Mouse (Mus musculus): ENCODE results near the gene Tmem164. TPM values are rescaled to one million over a fixed set of nuclear protein-coding genes. Genes with fewer than 3 reads are reported as not detected.

Gene Tmem164
- polyA plus RNA-seq, 1 experiment from 2014 or later = 28.0 TPM

DNA sequence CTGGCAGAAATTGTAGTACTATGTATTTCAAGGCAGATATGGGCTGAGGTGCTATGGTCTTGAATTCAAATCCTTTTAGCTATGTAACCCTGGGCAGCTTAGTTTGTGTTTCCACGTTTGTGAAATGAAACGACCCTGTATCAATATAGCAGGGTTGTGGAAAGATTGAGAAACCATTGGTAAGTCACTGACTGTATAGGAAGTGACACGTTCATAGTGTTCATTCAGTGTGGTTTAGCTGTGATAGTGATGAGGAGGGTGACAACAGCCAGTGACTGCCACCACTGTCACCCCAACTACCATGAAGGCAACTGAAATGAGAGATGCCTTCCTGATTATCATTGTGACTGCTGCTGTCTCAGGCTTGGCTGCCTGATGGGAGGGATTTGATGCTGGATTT is 13.7 kb downstream of the Tmem164 start:
- Histone ChIP-seq H3K4me2 (no peak overlapping the region), H3K4me1 (no peaks in the 10 kb centered on the region), H3K4me3 (no peak overlapping the region), H3K9me3 (replicated peaks) (no peaks in the 10 kb centered on the region), H3K27ac (no peak overlapping the region), H3K27me3 (no peaks in the 10 kb centered on the region), H3K9ac (no peak overlapping the region), H3K36me3 (ENCODE audit: poor library complexity, severe bottlenecking) (no peaks in the 10 kb centered on the region)
- WGBS = 77% methylated on average over 3 of the region's 3 CpGs
- ATAC-seq = no peak

- H3K27ac ChIP-seq = no peak overlapping the region
- no peaks in the 10 kb centered on the region for H3K36me3 ChIP-seq (ENCODE audit: poor library complexity, severe bottlenecking)
- H3K9me3 ChIP-seq (replicated peaks) = no peaks in the 10 kb centered on the region
- no peak overlapping the region for H3K9ac ChIP-seq
- WGBS = 67% methylated on average over 11 of the region's 11 CpGs
- no peaks in the 10 kb centered on the region for H3K27me3 ChIP-seq
- H3K4me1 ChIP-seq = no peaks in the 10 kb centered on the region
- no peak overlapping the region for H3K4me3 ChIP-seq
- no peak overlapping the region for H3K4me2 ChIP-seq
- no peak for ATAC-seq
These were observed 15.6 kb downstream of the Tmem164 start for GRCm38 (mm10) chrX:142696789-142697188.

DNA sequence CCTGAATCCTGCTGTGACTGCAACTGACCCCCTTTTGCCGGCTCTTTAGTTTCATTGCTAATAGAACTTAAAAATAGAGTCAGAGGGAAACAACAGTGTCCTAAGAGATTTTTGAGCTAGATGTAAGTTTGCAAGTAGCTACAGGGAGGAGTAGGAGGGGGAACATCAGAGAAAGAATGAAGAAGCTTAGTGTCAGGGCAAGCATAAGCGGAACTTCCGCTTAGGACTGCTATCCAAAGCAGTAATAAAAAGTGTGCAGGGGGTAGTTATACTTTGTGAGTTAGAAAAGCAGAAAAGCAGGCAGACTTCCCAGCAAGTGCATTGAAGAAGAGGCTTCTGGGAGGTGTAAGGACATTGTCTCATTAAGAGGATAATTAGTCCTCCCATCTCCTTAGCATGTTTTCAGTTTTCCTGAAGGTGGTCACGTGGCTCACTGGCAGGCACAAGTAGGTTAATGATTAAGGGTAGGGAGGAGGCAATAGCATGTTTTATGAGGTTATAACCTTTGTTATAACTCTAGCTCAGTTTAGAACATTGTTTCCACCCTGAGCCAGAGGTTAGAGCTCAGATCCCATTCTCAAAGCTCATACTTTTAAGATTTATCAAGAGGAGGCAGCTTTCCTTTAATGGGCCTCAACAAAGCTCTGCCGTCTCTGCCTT is 16.5 kb downstream of the Tmem164 start:
- no peaks in the 10 kb centered on the region; the same call in 1 of the 2 replicates for H3K4me1 ChIP-seq
- H3K4me3 ChIP-seq = no peak overlapping the region
- H3K4me2 ChIP-seq = no peak overlapping the region
- no peak for ATAC-seq
- H3K27me3 ChIP-seq = no peaks in the 10 kb centered on the region
- no peaks in the 10 kb centered on the region for H3K36me3 ChIP-seq (ENCODE audit: poor library complexity, severe bottlenecking)
- H3K27ac ChIP-seq = no peak overlapping the region
- H3K9ac ChIP-seq = no peak overlapping the region
- no peaks in the 10 kb centered on the region for H3K9me3 ChIP-seq (replicated peaks)
- WGBS = 73% methylated on average over 5 of the region's 5 CpGs

DNA sequence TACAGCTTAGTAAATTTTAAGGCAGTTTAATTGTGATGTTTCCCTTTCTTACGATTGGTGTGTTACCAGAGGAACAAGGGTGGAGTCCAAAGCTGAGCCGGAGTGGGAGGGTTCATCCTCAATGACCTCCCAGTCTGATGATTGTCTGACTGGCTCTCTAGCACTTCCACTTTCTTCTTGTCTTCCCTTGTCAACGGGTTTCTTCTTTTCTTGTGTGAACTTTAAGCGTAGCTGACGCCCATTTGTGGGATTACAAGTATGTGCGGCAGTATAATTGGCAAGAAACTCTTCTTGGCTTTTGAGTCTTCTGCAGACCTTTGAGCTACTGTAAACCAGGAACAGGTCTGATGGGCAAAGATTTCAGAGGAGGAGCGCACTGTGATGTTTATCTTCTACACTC is 17.0 kb downstream of the Tmem164 start:
- Histone ChIP-seq H3K36me3 (ENCODE audit: poor library complexity, severe bottlenecking) (no peaks in the 10 kb centered on the region), H3K4me3 (no peak overlapping the region), H3K4me2 (no peak overlapping the region), H3K27me3 (no peaks in the 10 kb centered on the region), H3K9me3 (replicated peaks) (no peaks in the 10 kb centered on the region), H3K4me1 (no peaks in the 10 kb centered on the region; the same call in 1 of the 2 replicates), H3K9ac (no peak overlapping the region), H3K27ac (no peak overlapping the region)
- ATAC-seq = no peak
- WGBS = 72% methylated on average over 7 of the region's 7 CpGs

GRCm38 (mm10) chrX:142702094-142702493 is 20.9 kb downstream of the Tmem164 start:
- 87% methylated on average over 5 of the region's 5 CpGs for WGBS
- Histone ChIP-seq H3K9ac (no peak overlapping the region), H3K9me3 (replicated peaks) (no peaks in the 10 kb centered on the region), H3K36me3 (ENCODE audit: poor library complexity, severe bottlenecking) (no peaks in the 10 kb centered on the region), H3K4me3 (no peak overlapping the region), H3K27me3 (no peaks in the 10 kb centered on the region), H3K4me1 (no peaks in the 10 kb centered on the region; the same call in 1 of the 2 replicates), H3K4me2 (no peak overlapping the region), H3K27ac (no peak overlapping the region)
- no peak for ATAC-seq

- ATAC-seq = peak; percentile 10; the same call in 1 of the 2 replicates
- H3K9ac ChIP-seq = no peak overlapping the region
- H3K4me2 ChIP-seq = no peak overlapping the region
- H3K9me3 ChIP-seq (replicated peaks) = no peaks in the 10 kb centered on the region
- H3K4me3 ChIP-seq = no peak overlapping the region
- no peaks in the 10 kb centered on the region for H3K27me3 ChIP-seq
- no peaks in the 10 kb centered on the region for H3K36me3 ChIP-seq (ENCODE audit: poor library complexity, severe bottlenecking)
- H3K4me1 ChIP-seq = no peaks in the 10 kb centered on the region; the same call in 1 of the 2 replicates
- WGBS = 49% methylated on average over 3 of the region's 3 CpGs
- H3K27ac ChIP-seq = no peak overlapping the region
These were observed 21.4 kb downstream of the Tmem164 start for GRCm38 (mm10) chrX:142702566-142702965.

- Histone ChIP-seq H3K4me3 (no peak overlapping the region), H3K4me1 (no peaks in the 10 kb centered on the region; the same call in 1 of the 2 replicates), H3K27ac (no peak overlapping the region), H3K9me3 (replicated peaks) (no peaks in the 10 kb centered on the region), H3K9ac (no peak overlapping the region), H3K27me3 (no peaks in the 10 kb centered on the region), H3K36me3 (ENCODE audit: poor library complexity, severe bottlenecking) (no peaks in the 10 kb centered on the region), H3K4me2 (no peak overlapping the region)
- no peak for ATAC-seq
- 86% methylated on average over 3 of the region's 3 CpGs for WGBS
These were observed 22.7 kb downstream of the Tmem164 start for GRCm38 (mm10) chrX:142703953-142704352.

DNA sequence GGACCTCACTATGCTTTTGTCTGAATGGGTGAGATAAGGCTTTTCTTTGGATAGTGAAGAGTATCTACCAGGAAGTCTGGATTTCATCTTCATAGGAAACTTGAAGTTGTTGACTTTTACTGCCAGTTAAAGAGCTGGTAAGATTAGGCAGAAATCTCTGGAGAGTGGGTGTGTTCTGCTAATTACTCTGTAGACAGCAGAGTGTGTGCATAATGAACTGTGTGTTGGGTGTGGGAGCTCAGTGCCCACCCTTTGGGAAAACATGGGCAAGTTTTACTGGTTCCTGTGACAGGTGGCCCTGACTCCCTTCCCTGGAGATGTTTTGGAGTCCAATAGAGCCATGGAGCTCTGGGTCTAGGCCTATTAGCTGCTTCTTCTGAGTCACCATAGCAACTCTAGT is 27.1 kb downstream of the Tmem164 start:
- H3K9ac ChIP-seq = no peak overlapping the region
- H3K9me3 ChIP-seq (replicated peaks) = no peaks in the 10 kb centered on the region
- no peak for ATAC-seq
- no peak overlapping the region for H3K27ac ChIP-seq
- H3K4me3 ChIP-seq = no peak overlapping the region
- H3K4me2 ChIP-seq = no peak overlapping the region
- no peaks in the 10 kb centered on the region for H3K27me3 ChIP-seq
- H3K36me3 ChIP-seq (ENCODE audit: poor library complexity, severe bottlenecking) = no peaks in the 10 kb centered on the region
- no peaks in the 10 kb centered on the region for H3K4me1 ChIP-seq

- no peak overlapping the region for H3K4me2 ChIP-seq
- H3K9ac ChIP-seq = no peak overlapping the region
- H3K27ac ChIP-seq = no peak overlapping the region
- H3K4me1 ChIP-seq = no peaks in the 10 kb centered on the region
- ATAC-seq = no peak
- H3K9me3 ChIP-seq (replicated peaks) = no peaks in the 10 kb centered on the region
- WGBS = 95% methylated on average over 3 of the region's 3 CpGs
- no peak overlapping the region for H3K4me3 ChIP-seq
- no peaks in the 10 kb centered on the region for H3K27me3 ChIP-seq
- H3K36me3 ChIP-seq (ENCODE audit: poor library complexity, severe bottlenecking) = no peaks in the 10 kb centered on the region
These were observed 34.8 kb downstream of the Tmem164 start for GRCm38 (mm10) chrX:142716014-142716413.

DNA sequence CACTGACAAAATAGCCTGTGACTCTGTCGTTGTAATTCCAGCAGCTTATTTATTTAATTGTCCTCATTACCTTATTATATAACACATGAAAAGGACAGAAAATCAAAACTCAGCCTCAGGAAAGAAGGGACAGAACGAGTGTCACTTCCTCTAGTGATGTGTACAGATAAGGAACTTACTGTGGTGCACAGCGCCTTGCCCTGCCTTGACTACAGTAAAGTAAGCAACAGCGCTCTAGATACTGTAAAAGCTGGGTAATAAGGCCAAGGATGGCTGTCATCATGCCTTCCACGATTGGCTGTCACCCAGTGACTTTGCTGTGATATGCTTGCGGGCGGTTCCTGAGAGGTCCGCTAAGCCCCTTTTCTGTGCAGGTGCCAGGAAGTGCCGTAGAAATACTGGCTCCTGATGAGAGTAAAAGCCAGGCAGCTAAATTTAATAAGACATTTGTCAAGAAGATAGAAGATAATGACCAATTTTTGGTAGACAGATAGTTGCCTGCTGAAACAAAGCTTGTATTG is 36.8 kb downstream of the Tmem164 start:
- no peak for ATAC-seq
- Histone ChIP-seq H3K9me3 (replicated peaks) (no peaks in the 10 kb centered on the region), H3K4me2 (no peak overlapping the region), H3K9ac (no peak overlapping the region), H3K27ac (no peak overlapping the region), H3K4me1 (no peaks in the 10 kb centered on the region), H3K27me3 (no peaks in the 10 kb centered on the region), H3K36me3 (ENCODE audit: poor library complexity, severe bottlenecking) (no peaks in the 10 kb centered on the region), H3K4me3 (no peak overlapping the region)
- 82% methylated on average over 9 of the region's 9 CpGs for WGBS

- Histone ChIP-seq H3K9me3 (replicated peaks) (no peaks in the 10 kb centered on the region), H3K4me3 (no peak overlapping the region), H3K27me3 (no peaks in the 10 kb centered on the region), H3K36me3 (ENCODE audit: poor library complexity, severe bottlenecking) (no peaks in the 10 kb centered on the region), H3K4me2 (no peak overlapping the region), H3K4me1 (no peaks in the 10 kb centered on the region), H3K27ac (no peak overlapping the region), H3K9ac (no peak overlapping the region)
- 91% methylated on average over 4 of the region's 4 CpGs for WGBS
- ATAC-seq = no peak
These were observed 37.6 kb downstream of the Tmem164 start for GRCm38 (mm10) chrX:142718759-142719158.

GRCm38 (mm10) chrX:142721897-142722296 is 40.7 kb downstream of the Tmem164 start:
- no peaks in the 10 kb centered on the region for H3K36me3 ChIP-seq (ENCODE audit: poor library complexity, severe bottlenecking)
- H3K4me2 ChIP-seq = no peak overlapping the region
- WGBS = 92% methylated on average over 3 of the region's 3 CpGs
- H3K9ac ChIP-seq = no peak overlapping the region
- peaks cover 8% of the 10 kb centered on the region; the same call in 1 of the 2 replicates for H3K4me1 ChIP-seq
- no peak for ATAC-seq
- H3K27me3 ChIP-seq = 0 out of 2 replicates have a peak, but pooled peaks cover 5% of the 10 kb centered on the region
- no peak overlapping the region for H3K27ac ChIP-seq
- no peaks in the 10 kb centered on the region for H3K9me3 ChIP-seq (replicated peaks)
- H3K4me3 ChIP-seq = no peak overlapping the region

DNA sequence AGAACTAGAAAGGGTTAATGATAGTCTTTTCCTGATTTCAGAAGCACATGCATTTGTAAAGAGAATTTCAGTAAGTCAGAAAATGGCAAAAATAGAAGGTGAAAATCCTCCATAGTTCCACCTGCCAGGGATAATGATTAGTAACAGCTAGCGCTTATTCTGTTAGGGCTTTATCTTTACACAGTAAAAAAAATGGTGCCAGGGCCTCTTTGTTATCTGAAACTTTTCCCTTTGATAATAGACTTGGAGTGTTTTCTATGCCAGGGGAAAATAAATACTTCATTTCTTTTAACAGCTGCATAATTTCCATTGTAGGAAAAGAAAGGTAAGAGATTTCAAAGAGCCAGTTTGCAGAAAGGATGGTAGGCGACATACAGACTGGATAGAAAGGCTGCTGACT is 43.0 kb downstream of the Tmem164 start:
- WGBS = 81% methylated on average over 2 of the region's 2 CpGs
- H3K27me3 ChIP-seq = 0 out of 2 replicates have a peak, but pooled peaks cover 5% of the 10 kb centered on the region
- H3K4me2 ChIP-seq = no peak overlapping the region
- no peaks in the 10 kb centered on the region for H3K36me3 ChIP-seq (ENCODE audit: poor library complexity, severe bottlenecking)
- peaks cover 20% of the 10 kb centered on the region for H3K4me1 ChIP-seq
- no peak overlapping the region for H3K9ac ChIP-seq
- no peak overlapping the region for H3K27ac ChIP-seq
- H3K9me3 ChIP-seq (replicated peaks) = no peaks in the 10 kb centered on the region
- no peak for ATAC-seq
- no peak overlapping the region for H3K4me3 ChIP-seq
